Comparison of ENCODE assay signal across 20 mouse cellular contexts in the genomic region with DNA sequence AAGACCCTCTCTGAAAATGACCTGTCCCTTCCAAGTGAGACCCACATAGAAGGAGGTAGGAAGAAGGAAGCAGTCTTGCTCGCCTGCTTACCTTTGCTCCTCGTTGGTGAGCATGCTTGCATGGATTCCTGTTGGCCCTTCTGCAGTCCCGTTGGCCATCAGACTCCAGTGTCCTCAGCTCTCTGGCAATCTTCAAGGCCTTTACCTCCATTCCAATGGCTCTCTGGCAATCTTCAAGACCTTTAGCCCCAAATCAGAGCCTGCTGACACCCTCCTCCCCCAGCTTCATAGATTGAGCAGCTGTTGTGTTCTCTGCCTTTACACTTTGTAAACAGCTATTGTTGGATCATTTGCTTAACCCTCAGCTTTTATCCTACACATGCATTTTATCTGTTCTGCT. TPM values are rescaled to one million over a fixed set of nuclear protein-coding genes. Genes with fewer than 3 reads are reported as not detected.
A peak's percentile ranks its signal among the peaks of the same experiment; 100 is the strongest.
DNase-seq lines count a peak whose midpoint lies in the region; TF ChIP-seq lines count a peak whose summit lies in the region.
"Had no signal": no experiment of that assay in that cellular context is flagged by ENCODE, and none has a peak within 500 bp of the region (broad histone marks: within the 10 kb centered on the region; RNA-seq: fewer than 3 reads in every experiment).

No protein-coding gene starts in this region.

- H3K27ac ChIP-seq in testis, adult 2 months (ENCODE audit: control insufficient read depth, insufficient read depth, low read depth, low read length), result no peak overlapping the region
- H3K27ac ChIP-seq: embryonic facial prominence, embryonic 10.5 days; embryonic facial prominence, embryonic 12.5 days; forebrain, embryonic 13.5 days; forebrain, embryonic 15.5 days had no signal

- TF ChIP-seq CTCF in testis, adult 2 months (IDR thresholded peaks at IDR 0.05; ENCODE audit: control insufficient read depth, insufficient read depth, insufficient replicate concordance, low read depth, low read length), result no peak

- H3K36me3 ChIP-seq in testis, adult 2 months (ENCODE audit: control insufficient read depth, insufficient read depth, low read length), result no peaks in the 10 kb centered on the region
- H3K36me3 ChIP-seq: embryonic facial prominence, embryonic 10.5 days; embryonic facial prominence, embryonic 12.5 days; forebrain, embryonic 15.5 days; G1E had no signal

- H3K4me3 ChIP-seq in testis, adult 2 months (ENCODE audit: control insufficient read depth, low read depth, low read length), result peak overlapping the region; percentile 72
- H3K4me3 ChIP-seq: embryonic facial prominence, embryonic 10.5 days; embryonic facial prominence, embryonic 12.5 days; forebrain, embryonic 13.5 days; forebrain, embryonic 15.5 days had no signal

- no peaks in the 10 kb centered on the region for H3K4me1 ChIP-seq in testis, adult 2 months (ENCODE audit: control insufficient read depth, insufficient read depth, low read length)
- H3K4me1 ChIP-seq: embryonic facial prominence, embryonic 10.5 days; embryonic facial prominence, embryonic 12.5 days; forebrain, embryonic 13.5 days; forebrain, embryonic 15.5 days had no signal

- peak; percentile 35 for DNase-seq in adrenal gland, postnatal 14 days
- DNase-seq in adrenal gland, postnatal 36 days, result no peak
- no peak for DNase-seq in testis, postnatal 10 days (ENCODE audit: low spot score)
- DNase-seq in spleen, adult 12 weeks (ENCODE audit: low spot score), result no peak
- DNase-seq: adrenal gland, adult 2 months; adrenal gland, postnatal 10 days; B cell, adult 2 months; cerebellum, adult 11-12 months; cerebellum, adult 2 months; cerebellum, adult 9-10 months; cerebellum, postnatal 10 days; cerebellum, postnatal 25 days; forebrain, postnatal 0 days had no signal

- no peak for TF ChIP-seq POLR2A in testis, adult 2 months (IDR thresholded peaks at IDR 0.05; ENCODE audit: control insufficient read depth, low read depth, low read length)

- H3K27me3 ChIP-seq in testis, adult 2 months (ENCODE audit: control insufficient read depth, insufficient read depth, low read length), result no peaks in the 10 kb centered on the region
- H3K27me3 ChIP-seq: CH12.LX; embryonic facial prominence, embryonic 12.5 days; forebrain, embryonic 13.5 days; forebrain, embryonic 15.5 days had no signal

RNA-seq across cellular contexts. Expression of a gene that starts 14.7 kb away (rescaled TPM):
- total RNA-seq in adrenal gland, postnatal 14 days (2021), result 6.0 and 7.8 TPM in 2 replicates
- total RNA-seq in adrenal gland, postnatal 36 days (2021), result 10 to 100 TPM; 10.6 to 19.6 TPM
- polyA plus RNA-seq in testis, adult 2 months (2012; rRNA removed), result 30.7 and 34.2 TPM in 2 replicates
- polyA plus RNA-seq: G1E had no signal

RNA-seq across cellular contexts. Expression of a gene that starts 14.7 kb away (rescaled TPM):
- total RNA-seq in adrenal gland, postnatal 14 days (2021), result 25.0 and 26.1 TPM in 2 replicates
- total RNA-seq in adrenal gland, postnatal 36 days (2021), result 10 to 100 TPM; 25.2 to 28.7 TPM
- 8.1 and 10.0 TPM in 2 replicates for polyA plus RNA-seq in testis, adult 2 months (2012; rRNA removed)
